Mouse (Mus musculus): ENCODE results near the gene Pde4d.

Pde4d gene

GRCm38 (mm10) chr13:109921336-109922038 lies 1471.7 kb downstream of the Pde4d start:
- DNase-seq (ENCODE audit: low read depth) = no peak

GRCm38 (mm10) chr13:109922228-109922627 lies 1472.5 kb downstream of the Pde4d start:
- peak; percentile 53 for DNase-seq (ENCODE audit: low read depth)

- no peak for DNase-seq (ENCODE audit: low read depth)
Measured at GRCm38 (mm10) chr13:109922782-109923181, 1473.0 kb downstream of the Pde4d start.

- DNase-seq (ENCODE audit: low read depth) = no peak
Measured at GRCm38 (mm10) chr13:109924771-109925170, 1475.0 kb downstream of the Pde4d start.

GRCm38 (mm10) chr13:109926277-109926920 lies 1476.7 kb downstream of the Pde4d start:
- no peak for DNase-seq (ENCODE audit: low read depth)

GRCm38 (mm10) chr13:109927782-109928181 lies 1478.0 kb downstream of the Pde4d start:
- no peak for DNase-seq (ENCODE audit: low read depth)

GRCm38 (mm10) chr13:109932688-109933087 lies 1482.9 kb downstream of the Pde4d start:
- DNase-seq (ENCODE audit: low read depth) = no peak

- no peak for DNase-seq (ENCODE audit: low read depth)
Measured at GRCm38 (mm10) chr13:109933554-109933953, 1483.8 kb downstream of the Pde4d start.

GRCm38 (mm10) chr13:109936866-109937265 lies 1487.1 kb downstream of the Pde4d start:
- no peak for DNase-seq (ENCODE audit: low read depth)

- no peak for DNase-seq (ENCODE audit: low read depth)
Measured at GRCm38 (mm10) chr13:109944822-109945551, 1495.2 kb downstream of the Pde4d start.

GRCm38 (mm10) chr13:109951466-109951865 lies 1501.7 kb downstream of the Pde4d start:
- no peak for DNase-seq (ENCODE audit: low read depth)

- DNase-seq (ENCODE audit: low read depth) = no peak
Measured at GRCm38 (mm10) chr13:109954189-109954588, 1504.4 kb downstream of the Pde4d start.

- no peak for DNase-seq (ENCODE audit: low read depth)
Measured at GRCm38 (mm10) chr13:109957953-109958352, 1508.2 kb downstream of the Pde4d start.

- no peak for DNase-seq (ENCODE audit: low read depth)
Measured at GRCm38 (mm10) chr13:109982821-109983443, 1533.2 kb downstream of the Pde4d start.

- DNase-seq (ENCODE audit: low read depth) = no peak
Measured at GRCm38 (mm10) chr13:109985411-109985810, 1535.7 kb downstream of the Pde4d start.

GRCm38 (mm10) chr13:109985892-109986291 lies 1536.1 kb downstream of the Pde4d start:
- DNase-seq (ENCODE audit: low read depth) = no peak

GRCm38 (mm10) chr13:109992775-109993505 lies 1543.2 kb downstream of the Pde4d start:
- no peak for DNase-seq (ENCODE audit: low read depth)

GRCm38 (mm10) chr13:109994240-109994764 lies 1544.6 kb downstream of the Pde4d start:
- DNase-seq (ENCODE audit: low read depth) = no peak

- DNase-seq (ENCODE audit: low read depth) = no peak
Measured at GRCm38 (mm10) chr13:110002081-110002480, 1552.3 kb downstream of the Pde4d start.
